Mouse (Mus musculus) E14TG2a.4 (cell line): ENCODE results near the gene Serpinf2.
A peak's percentile ranks its signal among the peaks of the same experiment; 100 is the strongest.

ENCODE experiments used
- H3K27me3 ChIP-seq: 2 replicates; pipeline ENCODE4 v1.6.1; 2014; ENCODE audit warnings: low read length, control low read depth; ENCODE audit not compliant: insufficient read depth
- H3K36me3 ChIP-seq: 2 replicates; pipeline ENCODE4 v1.6.1; 2014; ENCODE audit warnings: low read length, control low read depth; ENCODE audit not compliant: insufficient read depth
- H3K4me1 ChIP-seq: replicated peaks from 2 replicates; pipeline ENCODE4 v1.6.1; 2014; ENCODE audit warnings: low read depth, low read length, control low read depth
- H3K4me3 ChIP-seq: replicated peaks from 2 replicates; pipeline ENCODE4 v1.5.1; 2014; ENCODE audit warnings: mild to moderate bottlenecking, low read length
- H3K9me3 ChIP-seq: 2 replicates; pipeline ENCODE4 v1.6.1; 2014; ENCODE audit warnings: low read length, control low read depth
- CTCF ChIP-seq: conservative IDR thresholded peaks from 2 replicates; pipeline ENCODE4 v1.5.1; 2014; ENCODE audit warnings: low read length
- NANOG ChIP-seq: IDR thresholded peaks from 2 replicates; pipeline ENCODE4 v1.6.1; 2014; ENCODE audit warnings: borderline replicate concordance, low read length, mixed read lengths
- POU5F1 ChIP-seq: IDR thresholded peaks from 2 replicates; pipeline ENCODE4 v1.6.1; 2014; ENCODE audit warnings: low read length, borderline replicate concordance

Gene Serpinf2

DNA sequence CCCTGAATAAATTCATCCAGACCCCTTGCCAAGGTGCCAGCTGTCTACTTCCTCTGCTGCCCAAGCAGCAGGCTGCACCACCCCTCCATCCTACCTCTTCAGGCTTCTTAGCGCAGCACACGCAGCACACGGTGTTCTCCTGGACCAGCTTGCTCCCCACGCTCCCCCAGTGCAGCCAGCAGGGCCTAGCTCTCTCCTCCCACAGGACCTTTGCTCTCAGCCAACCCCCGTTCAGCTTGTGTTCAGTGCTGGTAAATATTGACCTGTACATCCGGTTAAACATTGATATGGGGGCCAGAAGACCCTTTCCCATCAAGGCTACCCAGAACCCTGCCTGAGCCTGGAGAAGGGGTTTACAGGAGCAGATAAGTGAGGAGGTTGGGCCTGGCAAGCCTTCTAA is at the start of gene Serpinf2:
Serpinf2 (minus strand) TSS at position 229 of the 400 bp plus-strand sequence.
- TF ChIP-seq NANOG, result no peak
- no peak for TF ChIP-seq POU5F1
- TF ChIP-seq CTCF, result no peak

DNA sequence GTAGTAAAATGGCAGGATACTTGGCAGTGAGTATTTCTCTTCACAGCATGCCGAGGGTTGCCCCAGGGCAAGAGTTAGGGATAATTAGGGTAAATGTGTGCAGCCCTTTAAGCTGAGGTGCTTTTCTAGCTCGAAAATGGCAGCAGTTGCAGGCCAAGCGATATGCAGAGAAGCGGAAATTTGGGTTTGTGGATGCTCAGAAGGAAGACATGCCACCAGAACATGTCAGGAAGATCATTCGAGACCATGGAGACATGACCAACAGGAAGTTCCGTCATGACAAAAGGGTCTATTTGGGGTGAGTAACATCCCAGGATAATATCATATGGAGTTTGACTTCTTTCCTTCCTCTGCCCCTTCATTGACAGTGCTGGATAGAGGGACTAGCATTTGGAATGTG is 48.1 kb upstream of the Serpinf2 start:
- no peak for TF ChIP-seq CTCF
- TF ChIP-seq NANOG, result no peak
- TF ChIP-seq POU5F1, result no peak
- Histone ChIP-seq H3K4me3 (peak overlapping the region; percentile 99), H3K9me3 (no peaks in the 10 kb centered on the region), H3K36me3 (peaks cover 51% of the 10 kb centered on the region), H3K27me3 (no peaks in the 10 kb centered on the region), H3K4me1 (peaks cover 28% of the 10 kb centered on the region)

More for the DNA sequence above, at the start of gene Serpinf2:
- H3K4me3 ChIP-seq, result no peak within 1 kb of the TSS
- peaks cover 36% of the 10 kb centered on the region for H3K4me1 ChIP-seq
- H3K27me3 ChIP-seq, result peaks cover 55% of the 10 kb centered on the region
- peaks cover 3% of the 10 kb centered on the region for H3K9me3 ChIP-seq
- no peaks in the 10 kb centered on the region for H3K36me3 ChIP-seq

DNA sequence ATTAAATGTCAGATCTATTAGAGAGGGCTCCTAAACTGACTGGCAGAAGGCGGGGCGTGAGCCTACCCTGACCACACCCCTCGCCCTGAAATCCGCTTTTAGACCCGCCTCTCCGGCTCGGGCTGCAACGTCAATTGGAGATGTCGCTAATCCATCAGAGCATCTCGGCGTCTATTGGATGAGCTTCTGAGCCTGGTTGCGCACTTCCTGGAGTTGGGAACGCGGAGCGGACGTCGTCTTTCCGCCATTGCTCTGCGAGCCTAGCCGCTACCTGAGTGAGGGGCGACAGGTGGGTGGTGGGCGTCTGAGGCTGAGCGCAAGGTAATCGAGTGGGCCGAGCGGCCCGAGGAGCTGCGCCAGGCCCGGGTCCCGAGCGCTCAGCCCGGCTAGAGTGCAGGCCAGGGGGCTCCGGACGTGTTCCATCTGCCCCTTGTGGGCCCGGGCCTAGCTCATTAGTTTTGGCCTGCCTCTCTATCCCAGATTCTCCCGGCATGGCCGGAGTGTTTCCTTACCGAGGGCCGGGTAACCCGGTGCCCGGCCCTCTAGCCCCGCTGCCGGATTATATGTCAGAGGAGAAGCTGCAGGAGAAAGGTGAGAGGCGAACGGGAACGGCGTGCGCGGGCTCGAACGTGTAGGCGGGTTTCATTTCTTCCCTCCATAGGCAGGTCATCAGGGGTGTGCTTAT is 47.4 kb upstream of the Serpinf2 start, which contains the start of gene Prpf8:
Prpf8 (plus strand) TSS at position 216 of the 685 bp plus-strand sequence.
- TF ChIP-seq CTCF (no peak), POU5F1 (no peak)
- Histone ChIP-seq H3K27me3 (no peaks in the 10 kb centered on the region), H3K9me3 (no peaks in the 10 kb centered on the region), H3K4me1 (peaks cover 28% of the 10 kb centered on the region), H3K36me3 (peaks cover 44% of the 10 kb centered on the region), H3K4me3 (peak within 1 kb of the TSS; percentile 99)

DNA sequence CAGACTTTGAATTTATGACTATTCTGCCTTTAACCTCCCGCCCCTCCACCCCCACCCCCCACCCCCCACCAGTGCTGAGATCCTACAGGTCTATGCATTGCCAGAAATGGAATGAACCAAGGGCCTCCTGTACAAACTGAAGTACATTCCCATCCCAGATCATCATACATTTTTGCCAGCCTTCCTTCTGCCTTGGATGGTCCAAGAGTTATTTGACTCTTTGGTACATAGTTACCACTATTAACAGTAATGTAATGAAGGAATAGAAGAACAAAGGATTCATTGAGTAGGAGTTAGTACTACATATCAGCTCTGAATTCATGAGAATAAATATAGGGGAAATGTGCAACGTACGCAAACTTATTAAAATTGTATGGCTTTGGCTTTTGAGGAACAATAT is 46.8 kb upstream of the Serpinf2 start:
- Histone ChIP-seq H3K4me3 (0 out of 2 replicates have a peak overlapping the region, but pooled peaks have one; percentile 99), H3K36me3 (peaks cover 38% of the 10 kb centered on the region), H3K9me3 (no peaks in the 10 kb centered on the region), H3K4me1 (peaks cover 28% of the 10 kb centered on the region), H3K27me3 (no peaks in the 10 kb centered on the region)
- no peak for TF ChIP-seq POU5F1
- no peak for TF ChIP-seq NANOG
- TF ChIP-seq CTCF, result no peak

DNA sequence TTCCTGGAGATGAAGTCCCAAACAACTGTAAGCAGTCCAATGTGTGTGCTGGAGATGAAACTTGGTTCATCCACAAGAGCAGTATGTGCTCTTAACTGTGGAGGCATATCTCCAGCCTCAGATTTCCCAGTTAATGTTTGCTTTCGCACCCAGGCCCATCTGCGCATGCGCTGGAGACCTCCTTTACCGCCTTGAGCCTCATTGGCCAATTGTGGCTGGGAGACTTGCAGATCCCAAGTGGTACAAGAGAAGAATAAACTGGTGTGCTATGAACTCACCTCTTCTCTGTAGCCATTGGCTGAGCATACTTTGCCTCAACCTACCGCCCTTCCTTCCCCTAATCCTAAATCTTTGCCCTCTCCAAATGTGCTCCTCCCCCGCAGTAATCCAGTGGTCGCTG is 34.0 kb upstream of the Serpinf2 start:
- Histone ChIP-seq H3K4me3 (no peak overlapping the region), H3K36me3 (no peaks in the 10 kb centered on the region), H3K4me1 (peaks cover 19% of the 10 kb centered on the region), H3K27me3 (peaks cover 25% of the 10 kb centered on the region), H3K9me3 (no peaks in the 10 kb centered on the region; the same call in 1 of the 2 replicates)
- no peak for TF ChIP-seq POU5F1
- TF ChIP-seq NANOG, result no peak
- TF ChIP-seq CTCF, result no peak

DNA sequence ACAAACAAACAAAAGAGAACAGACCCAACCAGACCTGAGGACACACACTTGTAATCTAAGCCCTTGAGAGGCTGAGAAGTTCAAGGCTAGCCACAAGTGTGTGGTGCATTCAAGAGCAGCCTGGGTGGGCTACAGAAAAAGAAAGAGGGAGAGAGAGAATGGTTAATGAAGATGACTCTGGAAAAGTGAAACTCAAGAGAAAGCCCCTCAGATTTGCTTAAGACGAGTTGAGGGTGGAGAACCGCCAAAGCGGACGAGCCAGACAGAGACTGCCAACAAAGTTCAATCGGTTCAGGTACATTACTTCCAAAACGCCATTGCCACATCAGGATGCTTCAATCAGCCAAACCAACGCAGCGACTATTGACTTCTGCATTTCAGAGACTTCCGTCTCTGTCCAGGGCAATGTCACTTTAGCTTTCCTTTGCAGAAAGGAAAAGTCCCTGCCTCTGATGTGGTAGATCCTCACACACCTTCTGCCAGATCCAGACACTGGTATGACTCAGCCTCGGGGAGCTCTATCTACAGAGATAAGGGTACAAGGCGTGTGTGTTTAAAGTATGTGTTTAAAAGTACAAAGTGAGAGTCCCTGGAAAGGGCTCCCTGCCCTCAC is 33.2 kb upstream of the Serpinf2 start:
- no peak for TF ChIP-seq CTCF
- TF ChIP-seq NANOG, result no peak
- no peak for TF ChIP-seq POU5F1
- H3K4me1 ChIP-seq, result peaks cover 27% of the 10 kb centered on the region
- H3K27me3 ChIP-seq, result peaks cover 29% of the 10 kb centered on the region
- no peaks in the 10 kb centered on the region for H3K36me3 ChIP-seq
- no peak overlapping the region for H3K4me3 ChIP-seq
- no peaks in the 10 kb centered on the region; the same call in 1 of the 2 replicates for H3K9me3 ChIP-seq

DNA sequence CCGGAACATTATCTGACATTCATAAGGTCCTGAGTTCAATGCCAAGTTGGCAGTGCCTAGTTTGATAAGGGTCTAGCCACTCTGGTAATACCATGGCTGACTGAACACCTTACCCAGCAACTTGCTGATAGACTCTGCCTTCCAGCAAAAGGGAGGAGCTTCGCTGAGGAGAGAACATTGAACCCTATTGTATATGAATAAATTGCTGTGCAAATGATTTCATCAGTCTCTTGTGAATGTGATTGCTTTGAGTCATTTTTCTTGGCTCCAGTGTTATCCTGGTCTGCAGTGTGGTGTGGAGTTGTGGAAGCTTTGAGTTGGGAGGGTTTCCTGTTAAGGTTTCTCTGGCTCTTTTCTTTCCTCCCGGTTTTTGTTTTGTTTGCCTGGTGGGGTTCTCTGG is 31.3 kb upstream of the Serpinf2 start:
- Histone ChIP-seq H3K27me3 (peaks cover 20% of the 10 kb centered on the region), H3K4me3 (no peak overlapping the region), H3K36me3 (peaks cover 4% of the 10 kb centered on the region), H3K4me1 (peaks cover 33% of the 10 kb centered on the region), H3K9me3 (no peaks in the 10 kb centered on the region; the same call in 1 of the 2 replicates)
- TF ChIP-seq CTCF (no peak), NANOG (no peak), POU5F1 (no peak)

DNA sequence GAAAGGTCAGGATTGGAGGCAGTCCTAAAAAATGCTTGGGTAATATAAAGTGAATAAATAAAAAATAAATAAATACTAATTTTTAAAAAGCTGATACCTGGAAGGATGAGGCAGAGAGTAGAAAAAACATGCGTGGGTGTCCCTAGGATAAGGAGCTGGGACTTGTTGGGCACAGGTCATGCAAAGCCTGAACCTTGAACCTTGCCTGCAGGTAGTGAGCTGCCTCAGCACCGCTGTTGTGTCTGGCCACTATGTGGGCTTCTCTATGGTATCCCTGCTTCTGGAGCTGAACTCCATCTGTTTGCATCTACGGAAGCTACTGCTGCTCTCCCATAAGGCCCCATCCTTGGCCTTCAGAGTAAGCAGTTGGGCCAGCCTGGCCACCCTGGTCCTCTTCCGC is 29.9 kb upstream of the Serpinf2 start:
- H3K9me3 ChIP-seq, result no peaks in the 10 kb centered on the region
- TF ChIP-seq POU5F1, result no peak
- no peak for TF ChIP-seq CTCF
- no peak for TF ChIP-seq NANOG

DNA sequence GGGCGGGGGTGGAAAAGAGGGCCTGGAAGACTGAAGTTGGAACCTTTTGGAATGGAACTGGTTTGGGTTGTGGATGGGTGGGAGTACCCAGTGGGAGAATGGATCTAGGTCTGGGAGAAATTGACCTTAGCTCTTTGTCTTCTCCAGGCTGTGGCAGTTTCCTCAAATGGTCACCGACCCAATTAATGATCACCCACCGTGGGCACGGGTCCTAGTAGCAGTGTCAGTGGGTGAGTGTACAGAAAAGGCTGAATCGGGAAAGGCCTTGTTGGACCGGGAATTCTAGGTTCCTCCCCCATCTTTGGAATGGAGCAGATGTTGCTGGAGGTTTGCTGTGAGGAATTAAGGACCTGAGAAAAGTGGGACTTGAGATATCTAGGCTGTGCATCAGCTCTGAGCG is 29.0 kb upstream of the Serpinf2 start:
- Histone ChIP-seq H3K36me3 (peaks cover 27% of the 10 kb centered on the region), H3K4me3 (peak overlapping the region; percentile 79), H3K9me3 (no peaks in the 10 kb centered on the region), H3K4me1 (peaks cover 46% of the 10 kb centered on the region), H3K27me3 (peaks cover 20% of the 10 kb centered on the region)
- TF ChIP-seq NANOG (no peak), CTCF (no peak), POU5F1 (no peak)

More for the DNA sequence above, 29.9 kb upstream of the Serpinf2 start:
- Histone ChIP-seq H3K4me1 (peaks cover 43% of the 10 kb centered on the region), H3K4me3 (no peak overlapping the region), H3K27me3 (peaks cover 20% of the 10 kb centered on the region), H3K36me3 (peaks cover 19% of the 10 kb centered on the region)
